In the genomic region with DNA sequence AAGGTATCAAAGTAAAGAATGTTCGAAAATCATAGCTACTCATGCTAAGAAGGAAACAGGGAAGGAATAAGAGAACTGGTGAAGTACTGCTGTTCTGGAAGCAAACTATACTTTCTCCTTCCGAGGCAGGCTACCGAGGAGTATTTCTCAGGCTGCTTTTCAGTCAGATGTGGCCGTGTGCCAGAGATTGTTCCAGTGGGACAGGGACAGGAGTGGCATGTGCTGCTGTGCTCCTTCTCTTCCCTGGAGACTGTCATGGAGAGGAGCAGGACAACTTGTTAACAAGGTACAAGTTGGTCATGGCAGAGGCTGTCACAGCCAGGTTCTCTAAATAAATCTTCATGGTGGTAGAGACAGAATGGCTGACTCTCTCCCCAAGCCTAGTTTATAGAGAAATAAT, we compare ENCODE assay signal across 23 mouse cellular contexts.
A peak's percentile ranks its signal among the peaks of the same experiment; 100 is the strongest.
DNase-seq lines count a peak whose midpoint lies in the region; ATAC-seq and TF ChIP-seq lines count a peak whose summit lies in the region.
"Had no signal": no experiment of that assay in that cellular context is flagged by ENCODE, and none has a peak within 500 bp of the region (broad histone marks: within the 10 kb centered on the region; RNA-seq: fewer than 3 reads in every experiment).

No protein-coding gene starts in this region.

- H3K4me1 ChIP-seq in kidney, embryonic 14.5 days (ENCODE audit: control insufficient read depth, insufficient read depth, low read length) = no peaks in the 10 kb centered on the region
- no peaks in the 10 kb centered on the region for H3K4me1 ChIP-seq in lung, embryonic 14.5 days (ENCODE audit: insufficient read depth)
- H3K4me1 ChIP-seq: embryonic facial prominence, embryonic 13.5 days; forebrain, embryonic 13.5 days; limb, embryonic 10.5 days; liver, embryonic 15.5 days; stomach, embryonic 15.5 days had no signal

- H3K27ac ChIP-seq in gastrocnemius, adult 2 months = no peak overlapping the region
- H3K27ac ChIP-seq in kidney, embryonic 14.5 days (ENCODE audit: low read depth, low read length) = no peak overlapping the region
- no peak overlapping the region for H3K27ac ChIP-seq in lung, embryonic 14.5 days (ENCODE audit: low read depth)
- H3K27ac ChIP-seq: embryonic facial prominence, embryonic 13.5 days; forebrain, embryonic 13.5 days; heart, embryonic 13.5 days; hindbrain, embryonic 14.5 days; left cerebral cortex, adult 2 months; limb, embryonic 10.5 days; liver, embryonic 15.5 days; stomach, embryonic 15.5 days had no signal

- intact Hi-C loops in gastrocnemius, adult 2 months (cut with DNase I) = no loop called here

- no peaks in the 10 kb centered on the region for H3K36me3 ChIP-seq in kidney, embryonic 14.5 days (ENCODE audit: control insufficient read depth, insufficient read depth, low read length)
- H3K36me3 ChIP-seq in lung, embryonic 14.5 days (ENCODE audit: insufficient read depth) = no peaks in the 10 kb centered on the region
- H3K36me3 ChIP-seq: embryonic facial prominence, embryonic 13.5 days; heart, embryonic 13.5 days; limb, embryonic 10.5 days; liver, embryonic 15.5 days; stomach, embryonic 15.5 days had no signal

- DNase-seq in adrenal gland, postnatal 10 days = peak; percentile 60
- DNase-seq in adrenal gland, adult (ENCODE audit: inconsistent age in 2 of 2, low spot score in 1 of 2) = no peak
- peak; percentile 21 for DNase-seq in gastrocnemius, adult 2 months
- no peak for DNase-seq in gastrocnemius, postnatal 25 days
- peak; percentile 11 to 29 for DNase-seq in kidney, adult 8-10 months
- DNase-seq in lung, embryonic 14.5 days = peak; percentile 44
- DNase-seq in lung, adult 18-20 months = no peak
- DNase-seq: adrenal gland, adult 8-10 months; cerebellum, adult 11-12 months; liver; thymus, adult 18-20 months; thymus, postnatal 36 days had no signal

- no peaks in the 10 kb centered on the region for H3K9me3 ChIP-seq in kidney, embryonic 14.5 days (ENCODE audit: control insufficient read depth, low read length)
- H3K9me3 ChIP-seq in lung, embryonic 14.5 days (ENCODE audit: low read depth, low read length) = no peaks in the 10 kb centered on the region
- H3K9me3 ChIP-seq: embryonic facial prominence, embryonic 13.5 days; forebrain, embryonic 13.5 days; heart, embryonic 13.5 days; limb, embryonic 10.5 days; liver, embryonic 15.5 days; stomach, embryonic 15.5 days had no signal

- 71% methylated on average over 4 of the region's 4 CpGs for WGBS in kidney, embryonic 14.5 days
- WGBS in lung, embryonic 14.5 days = 57% methylated on average over 4 of the region's 4 CpGs

- no peak for ATAC-seq in kidney, embryonic 14.5 days (ENCODE audit: low FRiP score, low TSS enrichment)
- ATAC-seq in lung, embryonic 14.5 days (ENCODE audit: insufficient read depth) = no peak
- ATAC-seq: forebrain, embryonic 13.5 days; lung, postnatal 0 days had no signal

- TF ChIP-seq CTCF in gastrocnemius, adult 2 months (IDR thresholded peaks at IDR 0.05) = no peak
- TF ChIP-seq CTCF in lung, embryonic 14.5 days (IDR thresholded peaks at IDR 0.05; ENCODE audit: low read depth) = no peak

- no peak overlapping the region for H3K9ac ChIP-seq in kidney, embryonic 14.5 days (ENCODE audit: low read depth, low read length)
- no peak overlapping the region for H3K9ac ChIP-seq in lung, embryonic 14.5 days
- H3K9ac ChIP-seq: embryonic facial prominence, embryonic 13.5 days; forebrain, embryonic 13.5 days; heart, embryonic 13.5 days; hindbrain, embryonic 14.5 days; liver, embryonic 15.5 days; stomach, embryonic 15.5 days had no signal

- no peaks in the 10 kb centered on the region for H3K27me3 ChIP-seq in kidney, embryonic 14.5 days (ENCODE audit: control insufficient read depth, insufficient read depth, low read length)
- H3K27me3 ChIP-seq in lung, embryonic 14.5 days (ENCODE audit: insufficient read depth, low read length) = no peaks in the 10 kb centered on the region
- H3K27me3 ChIP-seq: embryonic facial prominence, embryonic 13.5 days; forebrain, embryonic 13.5 days; heart, embryonic 13.5 days; liver, embryonic 15.5 days; stomach, embryonic 15.5 days had no signal

- H3K4me2 ChIP-seq in kidney, embryonic 14.5 days (replicated peaks; ENCODE audit: low read depth, low read length) = no peak overlapping the region
- H3K4me2 ChIP-seq in lung, embryonic 14.5 days = no peak overlapping the region
- H3K4me2 ChIP-seq: embryonic facial prominence, embryonic 13.5 days; forebrain, embryonic 13.5 days; heart, embryonic 13.5 days; hindbrain, embryonic 14.5 days; liver, embryonic 15.5 days; midbrain, embryonic 11.5 days; stomach, embryonic 15.5 days had no signal

- no peak overlapping the region for H3K4me3 ChIP-seq in gastrocnemius, adult 2 months
- no peak overlapping the region for H3K4me3 ChIP-seq in kidney, embryonic 14.5 days (ENCODE audit: low read length)
- H3K4me3 ChIP-seq in lung, embryonic 14.5 days (ENCODE audit: low read depth, low read length) = no peak overlapping the region
- H3K4me3 ChIP-seq: embryonic facial prominence, embryonic 13.5 days; forebrain, embryonic 13.5 days; heart, embryonic 13.5 days; left cerebral cortex, adult 2 months; limb, embryonic 10.5 days; liver, embryonic 15.5 days; stomach, embryonic 15.5 days had no signal

Comparison
In these comparisons a context has a peak if more than half of its experiments do, and no peak if none do; other contexts are left out.
1. DNase-seq: peak in adrenal gland, postnatal 10 days (single experiment), gastrocnemius, adult 2 months (single experiment), kidney, adult 8-10 months (2 of 2) and lung, embryonic 14.5 days (single experiment); none in adrenal gland, adult (0 of 2), gastrocnemius, postnatal 25 days (single experiment) and lung, adult 18-20 months (0 of 2).